Mouse (Mus musculus) thymus, postnatal 4 days (tissue): Measurements from ENCODE around the gene Cadps2.

Experiments used
- DNase-seq: peaks from one replicate; pipeline ENCODE4 v3.0.0; 2021

The Cadps2 gene

DNA sequence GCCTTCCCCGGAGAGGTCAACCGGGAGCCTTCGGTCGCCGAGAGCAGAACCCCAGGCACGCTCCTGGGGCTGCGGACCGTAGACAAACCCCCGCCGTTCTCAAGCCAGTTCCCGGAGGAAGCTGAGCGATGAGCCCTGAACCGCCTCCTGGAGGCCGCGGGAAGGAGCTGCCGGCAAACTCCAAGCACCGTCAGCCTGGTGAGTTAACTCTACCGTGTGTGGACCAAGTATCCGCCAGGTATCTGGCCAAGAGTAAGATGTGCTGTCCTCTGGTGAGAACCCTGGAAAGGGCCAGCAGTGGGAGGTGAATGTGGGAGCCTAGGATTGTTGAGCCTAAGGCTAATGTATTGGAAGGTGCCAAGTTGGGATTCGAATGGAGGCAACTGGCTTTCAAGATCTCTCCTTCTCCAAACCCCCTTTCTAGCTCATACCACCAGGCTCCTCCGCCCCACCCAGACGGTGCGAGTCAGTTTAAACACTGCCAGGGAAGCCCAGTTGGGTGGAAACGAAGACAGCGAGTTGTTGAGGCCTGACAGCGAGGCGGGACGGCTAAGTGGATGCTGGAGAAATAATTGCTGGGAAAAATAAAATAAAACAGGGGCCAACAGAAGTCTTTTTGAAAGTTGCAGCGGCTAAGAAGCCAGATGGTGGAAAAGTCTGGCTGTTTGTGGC, 589.5 kb downstream of the Cadps2 start:
- no peak for DNase-seq

DNA sequence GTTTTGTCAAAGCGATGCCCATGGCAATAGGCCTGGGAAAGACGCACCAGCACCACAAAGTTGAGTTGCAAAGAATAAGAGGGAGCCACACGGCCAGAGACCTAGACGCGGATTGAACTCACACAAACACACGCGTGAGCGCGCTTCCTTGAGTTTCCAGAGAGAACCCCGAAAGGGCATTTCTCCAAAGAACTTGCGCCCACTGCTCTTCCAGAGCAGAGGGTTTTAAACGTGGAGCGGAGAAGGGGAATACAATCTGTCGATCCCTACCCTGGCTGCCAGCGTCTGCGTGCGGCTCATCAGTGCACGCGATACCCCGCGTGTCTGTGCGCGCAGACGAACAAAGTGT, 590.2 kb downstream of the Cadps2 start:
- no peak for DNase-seq

- DNase-seq: no peak
Observed at GRCm38 (mm10) chr6:23248313-23249052, 590.7 kb downstream of the Cadps2 start, which contains the start of gene Fezf1. TSS of gene Fezf1 (minus strand) at chr6:23248362.

DNA sequence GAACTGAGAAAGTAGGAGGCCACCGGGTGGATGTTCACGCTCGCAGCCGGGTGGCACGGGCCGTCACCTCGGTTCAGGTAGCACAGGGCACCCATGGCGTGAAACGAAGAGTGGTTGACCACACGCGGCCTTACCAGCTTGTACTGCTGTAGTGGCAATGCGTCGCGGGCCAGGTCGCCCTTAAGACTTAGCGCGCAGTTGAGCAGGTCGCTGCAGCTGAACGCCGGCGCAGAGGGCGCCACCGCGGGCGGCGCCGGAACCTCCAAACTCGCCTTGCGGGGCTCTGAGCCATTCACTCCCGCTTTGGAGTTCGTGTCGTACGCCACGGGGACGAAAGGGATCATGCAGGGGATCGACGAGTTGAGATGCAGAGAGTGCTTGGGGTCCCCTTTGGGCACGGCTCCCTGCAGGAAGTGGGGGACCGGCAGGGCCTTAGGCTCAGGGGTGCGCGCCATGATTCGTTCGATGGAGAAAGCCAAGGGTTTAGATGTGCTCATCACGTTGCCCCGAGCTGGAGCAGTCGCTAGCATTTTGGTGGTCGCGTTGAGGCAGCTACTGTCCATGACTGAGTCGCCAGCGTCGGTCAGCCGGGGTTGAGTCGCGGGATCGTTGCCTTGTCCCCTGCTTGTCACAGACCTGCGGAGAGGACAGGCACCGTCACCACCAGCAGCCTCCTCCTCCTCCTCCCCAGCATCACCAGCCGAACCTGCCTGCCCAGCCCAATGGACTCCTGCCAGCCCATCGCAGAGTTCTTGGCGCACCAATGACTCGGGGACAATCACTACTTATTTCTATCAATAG, 591.5 kb downstream of the Cadps2 start:
- no peak for DNase-seq

- no peak for DNase-seq
Observed at GRCm38 (mm10) chr6:23246790-23247511, 592.3 kb downstream of the Cadps2 start.

DNA sequence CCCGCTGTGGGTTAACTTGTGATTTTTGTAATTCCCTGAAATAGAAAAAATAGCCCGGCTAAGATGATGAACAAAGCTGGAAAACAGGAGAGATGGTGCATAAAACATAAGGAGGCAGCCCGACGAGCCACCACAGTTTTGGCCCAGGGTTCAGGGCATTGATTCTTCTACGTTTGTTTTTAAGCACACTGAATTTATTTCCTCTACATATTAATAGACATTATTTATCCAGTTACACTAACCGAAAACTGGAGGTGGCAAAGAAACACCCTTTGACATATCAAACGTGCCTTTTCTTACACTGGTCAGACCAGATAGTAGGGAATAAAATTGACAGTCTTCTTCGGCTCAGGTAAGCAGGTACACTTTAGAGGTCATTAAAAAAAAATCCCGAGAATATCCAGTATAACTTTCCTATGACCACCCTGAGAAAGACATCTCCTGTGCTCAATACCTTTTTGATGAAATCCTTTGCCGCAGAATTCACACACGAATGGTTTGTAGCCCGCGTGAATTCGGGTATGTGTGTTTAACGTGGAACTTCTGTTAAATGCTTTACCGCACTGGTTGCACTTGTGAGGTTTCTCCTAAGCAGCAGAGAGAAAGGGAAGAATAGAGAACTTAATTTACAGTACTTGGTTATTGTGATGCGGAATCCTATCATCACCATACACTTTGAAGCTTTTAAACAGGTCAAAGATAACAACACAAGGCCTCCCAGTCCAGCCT, 593.0 kb downstream of the Cadps2 start:
- DNase-seq: no peak

DNA sequence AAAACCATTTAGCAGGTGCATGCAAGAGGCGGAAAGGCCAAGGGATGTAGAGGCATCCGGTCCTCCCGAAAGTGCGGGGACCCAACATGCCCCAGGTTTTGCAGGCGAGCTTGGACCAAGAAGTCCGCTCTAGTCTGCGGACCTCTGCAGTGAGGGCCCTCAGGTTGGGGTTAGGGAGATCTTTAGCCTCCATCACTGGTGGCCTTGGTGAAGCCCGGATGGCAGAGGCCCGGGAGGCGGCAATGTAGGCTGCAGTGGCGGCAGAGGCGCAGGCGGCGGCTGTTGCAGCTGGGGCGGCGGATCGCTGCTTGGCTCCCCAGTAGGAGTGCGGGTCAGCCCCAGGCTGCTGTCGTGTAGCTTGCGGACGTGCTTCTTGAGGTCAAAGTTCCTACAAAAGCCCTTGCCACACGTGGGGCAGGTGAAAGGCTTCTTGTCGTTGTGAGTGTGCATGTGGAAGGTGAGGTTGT, 593.6 kb downstream of the Cadps2 start:
- no peak for DNase-seq

GRCm38 (mm10) chr6:23245121-23245520, 594.1 kb downstream of the Cadps2 start:
- DNase-seq: no peak

GRCm38 (mm10) chr6:23243821-23244760, 595.1 kb downstream of the Cadps2 start:
- no peak for DNase-seq
